Mouse (Mus musculus) bone marrow macrophage, adult 2 months (primary cell): ENCODE results near the gene Hyal2.

Experiments
- CTCF ChIP-seq: IDR thresholded peaks from 2 replicates; pipeline ENCODE4 v1.5.1; 2012; ENCODE audit warnings: low read depth, mild to moderate bottlenecking, low read length, moderate library complexity
- POLR2A ChIP-seq: IDR thresholded peaks from 2 replicates; pipeline ENCODE4 v1.6.1; 2012; ENCODE audit warnings: mild to moderate bottlenecking, low read depth, low read length, borderline replicate concordance

- TF ChIP-seq CTCF, result no peak
- TF ChIP-seq POLR2A, result no peak
Measured at GRCm38 (mm10) chr9:107581584-107581983, 13.8 kb downstream of the Hyal2 start.
